Mouse (Mus musculus) CH12.LX (cell line): Measurements from ENCODE around the gene Atp2b4. TPM values are rescaled to one million over a fixed set of nuclear protein-coding genes. Genes with fewer than 3 reads are reported as not detected.
A peak's percentile ranks its signal among the peaks of the same experiment; 100 is the strongest.

Experiments
- DNase-seq: peaks from one replicate; pipeline ENCODE4 v3.0.0-alpha.2; 2013; ENCODE audit errors: extremely low read depth
- H3K27ac ChIP-seq: 2 replicates; pipeline ENCODE4 v1.5.1; 2012; ENCODE audit warnings: low read depth, mild to moderate bottlenecking, control low read depth, moderate library complexity; ENCODE audit not compliant: insufficient read depth
- H3K27me3 ChIP-seq: replicated peaks from 2 replicates; pipeline ENCODE3; 2012; ENCODE audit warnings: inconsistent platforms
- H3K36me3 ChIP-seq, 2 experiments: replicated peaks in 1 of 2; 2 replicates each; pipeline versions ENCODE3 to v1.6.1; 2012; ENCODE audit warnings: inconsistent platforms in 1 of 2, low read length in 1 of 2, mild to moderate bottlenecking in 1 of 2, mixed read lengths in 1 of 2, moderate library complexity in 1 of 2; ENCODE audit not compliant: control insufficient read depth in 1 of 2, insufficient read depth in 1 of 2
- H3K4me1 ChIP-seq, 2 experiments: 2 replicates each; pipeline ENCODE4 v1.6.1; 2012; ENCODE audit warnings: inconsistent platforms in 1 of 2, moderate library complexity in 1 of 2; ENCODE audit not compliant: insufficient read depth in 2 of 2, control insufficient read depth in 1 of 2
- H3K4me2 ChIP-seq: 2 replicates; pipeline ENCODE4 v1.6.1; 2012; ENCODE audit warnings: low read depth, mild to moderate bottlenecking, control low read depth; ENCODE audit not compliant: poor library complexity, insufficient read depth, severe bottlenecking
- H3K4me3 ChIP-seq, 3 experiments: fragments of 150-350 bp in 1 of 3; sonication (generic) in 1 of 3; replicated peaks in 1 of 3; 2 replicates each; pipeline versions ENCODE3 to v1.5.1; 2011 to 2012; ENCODE audit warnings: low read depth in 2 of 3, low read length in 2 of 3, mild to moderate bottlenecking in 2 of 3, moderate library complexity in 2 of 3, control low read depth in 1 of 3, improper control_type of control experiment in 1 of 3, inconsistent platforms in 1 of 3, mixed read lengths in 1 of 3; ENCODE audit not compliant: poor library complexity in 1 of 3
- H3K79me2 ChIP-seq: replicated peaks from 2 replicates; pipeline ENCODE4 v1.6.1; 2012; ENCODE audit warnings: mild to moderate bottlenecking, moderate library complexity; ENCODE audit not compliant: control insufficient read depth, poor library complexity, insufficient read depth, severe bottlenecking; ENCODE audit errors: extremely low read depth
- H3K9ac ChIP-seq: 2 replicates; pipeline ENCODE4 v1.6.1; 2012; ENCODE audit warnings: low read depth, mild to moderate bottlenecking, control low read depth, moderate library complexity; ENCODE audit not compliant: insufficient read depth
- H3K9me3 ChIP-seq: replicated peaks from 2 replicates; pipeline ENCODE3; 2012; ENCODE audit warnings: low read length, inconsistent platforms, mixed read lengths
- BHLHE40 ChIP-seq: IDR thresholded peaks from 2 replicates; pipeline ENCODE4 v1.6.1; 2011; ENCODE audit warnings: mild to moderate bottlenecking, low read depth, low read length, improper control_type of control experiment
- CHD1 ChIP-seq: IDR thresholded peaks from 2 replicates; pipeline ENCODE4 v1.6.1; 2012; ENCODE audit warnings: low read depth, low read length, improper control_type of control experiment, inconsistent platforms
- CTCF ChIP-seq, 2 experiments: IDR thresholded peaks in 1 of 2; conservative IDR thresholded peaks in 1 of 2; 2 replicates each; pipeline ENCODE4 v1.5.1; 2011 to 2012; ENCODE audit warnings: low read depth in 2 of 2, low read length in 2 of 2, improper control_type of control experiment in 1 of 2, inconsistent platforms in 1 of 2, mild to moderate bottlenecking in 1 of 2, moderate library complexity in 1 of 2
- E2F4 ChIP-seq: IDR thresholded peaks from 2 replicates; pipeline ENCODE4 v1.6.1; 2011; ENCODE audit warnings: low read depth, low read length, improper control_type of control experiment; ENCODE audit not compliant: insufficient replicate concordance
- ELF1 ChIP-seq: IDR thresholded peaks from 2 replicates; pipeline ENCODE4 v1.6.1; 2014; ENCODE audit warnings: low read depth, mild to moderate bottlenecking, inconsistent platforms, low read length, improper control_type of control experiment
- EP300 ChIP-seq: IDR thresholded peaks from 2 replicates; pipeline ENCODE4 v1.6.1; 2011; ENCODE audit warnings: low read length, improper control_type of control experiment
- ETS1 ChIP-seq: conservative IDR thresholded peaks from 2 replicates; pipeline ENCODE4 v1.6.1; 2012; ENCODE audit warnings: low read depth, mild to moderate bottlenecking, inconsistent platforms, low read length, improper control_type of control experiment, moderate library complexity
- GABPA ChIP-seq: IDR thresholded peaks from 2 replicates; pipeline ENCODE4 v1.6.1; 2012; ENCODE audit warnings: low read depth, low read length, improper control_type of control experiment, inconsistent platforms; ENCODE audit not compliant: insufficient replicate concordance
- HCFC1 ChIP-seq: IDR thresholded peaks from 2 replicates; pipeline ENCODE4 v1.6.1; 2012; ENCODE audit warnings: low read depth, mild to moderate bottlenecking, inconsistent platforms, low read length, improper control_type of control experiment
- IRF4 ChIP-seq: IDR thresholded peaks from 2 replicates; pipeline ENCODE4 v1.6.1; 2014; ENCODE audit warnings: low read depth, mild to moderate bottlenecking, inconsistent platforms, low read length, improper control_type of control experiment
- JUN ChIP-seq: IDR thresholded peaks from 2 replicates; pipeline ENCODE4 v1.6.1; 2011; ENCODE audit warnings: low read depth, mild to moderate bottlenecking, low read length, improper control_type of control experiment, moderate library complexity; ENCODE audit not compliant: insufficient read depth
- JUND ChIP-seq: conservative IDR thresholded peaks from 2 replicates; pipeline ENCODE4 v1.6.1; 2011; ENCODE audit warnings: low read depth, low read length, improper control_type of control experiment
- KAT2A ChIP-seq: IDR thresholded peaks from 2 replicates; pipeline ENCODE4 v1.6.1; 2012; ENCODE audit warnings: low read length, improper control_type of control experiment, inconsistent platforms; ENCODE audit not compliant: insufficient replicate concordance
- MAFK ChIP-seq: IDR thresholded peaks from 2 replicates; pipeline ENCODE4 v1.6.1; 2011; ENCODE audit warnings: low read length, improper control_type of control experiment; ENCODE audit not compliant: insufficient replicate concordance
- MAX ChIP-seq: IDR thresholded peaks from 2 replicates; pipeline ENCODE4 v1.6.1; 2011; ENCODE audit warnings: low read length, improper control_type of control experiment
- MAZ ChIP-seq: IDR thresholded peaks from 2 replicates; pipeline ENCODE4 v1.6.1; 2012; ENCODE audit warnings: low read depth, mild to moderate bottlenecking, inconsistent platforms, low read length, improper control_type of control experiment, moderate library complexity
- MEF2A ChIP-seq: IDR thresholded peaks from 2 replicates; pipeline ENCODE4 v1.6.1; 2014; ENCODE audit warnings: low read depth, mild to moderate bottlenecking, inconsistent platforms, low read length, improper control_type of control experiment, borderline replicate concordance
- MXI1 ChIP-seq: IDR thresholded peaks from 2 replicates; pipeline ENCODE4 v1.6.1; 2011; ENCODE audit warnings: mild to moderate bottlenecking, low read depth, low read length, improper control_type of control experiment
- MYC ChIP-seq: IDR thresholded peaks from 2 replicates; pipeline ENCODE4 v1.6.1; 2011; ENCODE audit warnings: low read depth, mild to moderate bottlenecking, improper control_type of control experiment, low read length
- NELFE ChIP-seq: IDR thresholded peaks from 2 replicates; pipeline ENCODE4 v1.6.1; 2011; ENCODE audit warnings: low read depth, low read length, improper control_type of control experiment
- NRF1 ChIP-seq: IDR thresholded peaks from 2 replicates; pipeline ENCODE4 v1.6.1; 2014; ENCODE audit warnings: low read depth, mild to moderate bottlenecking, inconsistent platforms, low read length, improper control_type of control experiment, moderate library complexity
- PAX5 ChIP-seq: IDR thresholded peaks from 2 replicates; pipeline ENCODE4 v1.6.1; 2012; ENCODE audit warnings: low read length, inconsistent platforms, mixed read lengths
- POLR2AphosphoS2 ChIP-seq: IDR thresholded peaks from 2 replicates; pipeline ENCODE4 v1.6.1; 2011; ENCODE audit warnings: low read depth, low read length, improper control_type of control experiment
- RAD21 ChIP-seq: IDR thresholded peaks from 2 replicates; pipeline ENCODE4 v1.6.1; 2011; ENCODE audit warnings: low read depth, mild to moderate bottlenecking, low read length, improper control_type of control experiment, moderate library complexity
- RCOR1 ChIP-seq: conservative IDR thresholded peaks from 2 replicates; pipeline ENCODE4 v1.6.1; 2012; ENCODE audit warnings: low read depth, mild to moderate bottlenecking, inconsistent platforms, low read length, improper control_type of control experiment
- SIN3A ChIP-seq: IDR thresholded peaks from 2 replicates; pipeline ENCODE4 v1.6.1; 2012; ENCODE audit warnings: low read length, improper control_type of control experiment, inconsistent platforms
- SMC3 ChIP-seq: IDR thresholded peaks from 2 replicates; pipeline ENCODE4 v1.6.1; 2011; ENCODE audit warnings: low read depth, low read length, improper control_type of control experiment
- TBP ChIP-seq: conservative IDR thresholded peaks from 2 replicates; pipeline ENCODE4 v1.6.1; 2011; ENCODE audit warnings: low read depth, low read length, improper control_type of control experiment
- UBTF ChIP-seq: IDR thresholded peaks from 2 replicates; pipeline ENCODE4 v1.6.1; 2012; ENCODE audit warnings: low read depth, mild to moderate bottlenecking, inconsistent platforms, low read length, improper control_type of control experiment, moderate library complexity
- USF1 ChIP-seq: IDR thresholded peaks from 2 replicates; pipeline ENCODE4 v1.6.1; 2014; ENCODE audit warnings: low read depth, mild to moderate bottlenecking, inconsistent platforms, low read length, improper control_type of control experiment
- USF2 ChIP-seq: conservative IDR thresholded peaks from 2 replicates; pipeline ENCODE4 v1.6.1; 2011; ENCODE audit warnings: low read depth, low read length, improper control_type of control experiment
- ZMIZ1 ChIP-seq: IDR thresholded peaks from 2 replicates; pipeline ENCODE4 v1.6.1; 2012; ENCODE audit warnings: low read depth, mild to moderate bottlenecking, inconsistent platforms, low read length, improper control_type of control experiment
- dilution Hi-C: fragments of 300-500 bp; cut with MboI; formaldehyde crosslinking; loops from 2 replicates; pipeline ENCODE4 v1.14.3; 2020; ENCODE audit warnings: low sequenced_read_pairs; ENCODE audit not compliant: extremely low pct_unique_long_range_greater_than_20kb, extremely low pct_ligation_motif_present
- in situ Hi-C: fragments of 300-500 bp; cut with MboI; formaldehyde crosslinking; loops from 3 replicates; pipeline ENCODE4 v1.14.3; 2019; ENCODE audit warnings: low sequenced_read_pairs, low pct_ligation_motif_present, low pct_unique_long_range_greater_than_20kb, mixed read lengths
- polyA plus RNA-seq: library from polyadenylated mRNA; unstranded; fragments of >175 nt; gene quantifications from 2 replicates; pipeline ENCODE4 v1.2.1, GENCODE M21; 2012; ENCODE audit warnings: low read depth; ENCODE audit not compliant: insufficient read length
- total RNA-seq, 2 experiments: library from RNA; depleted of rRNA; stranded (reverse); fragments of 300-350 nt in 1 of 2; fragments of >200 nt in 1 of 2; gene quantifications; 2 replicates each; pipeline ENCODE4 v1.2.3; 2012 to 2014

Atp2b4 gene
- total and polyA plus RNA-seq, 3 experiments: 6.9 to 18.4 (median 17.5) TPM

DNA sequence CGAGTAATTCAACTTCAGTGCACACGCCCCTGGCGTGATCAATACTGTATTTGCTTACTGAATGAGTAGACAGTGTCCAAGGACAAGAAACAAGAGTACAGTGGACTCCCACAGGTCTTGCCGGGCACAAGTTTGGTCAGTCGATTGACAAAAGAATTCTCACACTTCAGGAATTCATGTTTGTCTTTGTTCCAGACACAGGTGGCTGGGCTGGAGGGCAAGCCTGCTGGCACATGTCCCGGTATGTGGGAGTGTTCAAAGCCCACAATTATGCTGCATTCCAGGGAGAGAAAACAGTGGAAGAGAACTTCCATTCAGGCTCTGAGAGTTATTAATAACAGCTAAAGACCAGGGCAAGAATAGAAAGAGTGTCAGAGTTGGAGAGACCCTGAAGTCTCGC lies 104.9 kb downstream of the Atp2b4 start:
- H3K4me2 ChIP-seq: no peak overlapping the region
- TF ChIP-seq MAZ (no peak), UBTF (no peak), MAX (no peak), RCOR1 (no peak), RAD21 (no peak)
- H3K27ac ChIP-seq: no peak overlapping the region; the same call in 1 of the 2 replicates

DNA sequence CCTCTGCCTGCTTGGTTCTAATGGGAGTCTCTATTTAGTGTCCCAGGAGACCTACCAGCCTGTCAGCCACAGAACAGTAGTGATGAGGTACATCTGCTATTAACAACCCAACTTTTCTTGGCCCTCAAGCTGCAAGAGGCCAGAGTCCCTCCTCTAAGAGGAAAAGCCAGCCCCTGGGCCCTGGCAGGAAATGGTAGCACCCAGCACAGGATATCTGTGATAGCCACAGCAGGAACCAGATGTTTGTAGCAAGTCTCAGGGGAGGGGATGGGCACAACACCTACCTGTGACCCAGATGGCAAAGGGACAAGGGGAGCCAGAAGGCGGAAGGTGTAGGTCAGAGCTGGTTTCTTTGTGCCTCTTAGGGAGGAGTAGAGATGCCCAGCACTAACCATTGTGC lies 106.0 kb downstream of the Atp2b4 start:
- peak; percentile 90 for DNase-seq
- H3K9me3 ChIP-seq: no peaks in the 10 kb centered on the region
- H3K4me1 ChIP-seq: peaks cover 23 to 85% of the 10 kb centered on the region in 2 experiments
- peak overlapping the region; percentile 96 for H3K27ac ChIP-seq
- H3K4me3 ChIP-seq: peak overlapping the region in 1 of 3 experiments; percentile 15
- peak overlapping the region; percentile 44; the same call in 1 of the 2 replicates for H3K9ac ChIP-seq
- no peaks in the 10 kb centered on the region for H3K36me3 ChIP-seq
- no peaks in the 10 kb centered on the region for H3K79me2 ChIP-seq
- in situ Hi-C loops: no loop called here
- peak overlapping the region; percentile 79 for H3K4me2 ChIP-seq
- dilution Hi-C loops: no loop called here
- no peaks in the 10 kb centered on the region for H3K27me3 ChIP-seq
- no peak for TF ChIP-seq GABPA
- TF ChIP-seq MXI1: no peak
- no peak for TF ChIP-seq SMC3
- 0 out of 2 replicates have a peak, but pooled peaks have one; percentile 4 for TF ChIP-seq TBP
- peak; percentile 76 for TF ChIP-seq BHLHE40
- TF ChIP-seq MAZ: 0 out of 2 replicates have a peak, but pooled peaks have one; percentile 31
- TF ChIP-seq MEF2A: peak; percentile 76; the same call in 1 of the 2 replicates
- TF ChIP-seq MAX: no peak
- no peak for TF ChIP-seq SIN3A
- TF ChIP-seq IRF4: peak; percentile 56; the same call in 1 of the 2 replicates
- TF ChIP-seq NELFE: no peak
- no peak for TF ChIP-seq JUND
- TF ChIP-seq EP300: peak; percentile 68; the same call in 1 of the 2 replicates
- peak; percentile 40; the same call in 1 of the 2 replicates for TF ChIP-seq HCFC1
- no peak for TF ChIP-seq POLR2AphosphoS2
- TF ChIP-seq NRF1: no peak
- TF ChIP-seq ELF1: peak; percentile 58; the same call in 1 of the 2 replicates
- no peak for TF ChIP-seq MAFK
- TF ChIP-seq ZMIZ1: peak; percentile 49; the same call in 1 of the 2 replicates
- TF ChIP-seq CHD1: no peak
- peak; percentile 91 for TF ChIP-seq ETS1
- no peak for TF ChIP-seq USF2
- TF ChIP-seq USF1: no peak
- no peak for TF ChIP-seq E2F4
- no peak for TF ChIP-seq JUN
- TF ChIP-seq CTCF (conservative IDR thresholded peaks at IDR 0.05 in 1 of 2, IDR thresholded peaks at IDR 0.05 in 1 of 2; ENCODE audit: low read depth in 2 of 2, low read length in 2 of 2): no peak
- no peak for TF ChIP-seq PAX5
- TF ChIP-seq UBTF: no peak
- no peak for TF ChIP-seq MYC
- TF ChIP-seq KAT2A: no peak
- no peak for TF ChIP-seq RAD21

More for the DNA sequence above, 104.9 kb downstream of the Atp2b4 start:
- H3K9ac ChIP-seq: no peak overlapping the region
- H3K79me2 ChIP-seq: no peaks in the 10 kb centered on the region
- in situ Hi-C loops (no loop called here), dilution Hi-C loops (no loop called here)
- H3K9me3 ChIP-seq: no peaks in the 10 kb centered on the region
- H3K4me3 ChIP-seq: no peak overlapping the region
- no peaks in the 10 kb centered on the region for H3K27me3 ChIP-seq
- DNase-seq: no peak
- H3K36me3 ChIP-seq: peaks cover 0 to 4% of the 10 kb centered on the region in 2 experiments
- H3K4me1 ChIP-seq: peaks cover 22 to 82% of the 10 kb centered on the region in 2 experiments
